Mouse (Mus musculus): ENCODE data around the gene Mpi. TPM values are rescaled to one million over a fixed set of nuclear protein-coding genes. Genes with fewer than 3 reads are reported as not detected.

Gene Mpi
- polyA plus RNA-seq, 1 experiment from 2014 or later: 44.5 TPM

GRCm38 (mm10) chr9:57494970-57495369, 57.6 kb downstream of the Mpi start:
- Histone ChIP-seq H3K4me2 (ENCODE audit: low read depth, low read length) (no peak overlapping the region), H3K36me3 (ENCODE audit: control insufficient read depth, insufficient read depth, low read length) (no peaks in the 10 kb centered on the region), H3K4me3 (ENCODE audit: low read depth, low read length) (no peak overlapping the region), H3K9me3 (ENCODE audit: control insufficient read depth, low read length) (no peaks in the 10 kb centered on the region), H3K9ac (ENCODE audit: low read depth, low read length) (no peak overlapping the region), H3K27me3 (replicated peaks; ENCODE audit: control insufficient read depth, insufficient read depth, low read length) (no peaks in the 10 kb centered on the region; the same call in 1 of the 2 replicates), H3K27ac (replicated peaks; ENCODE audit: low read depth, low read length) (no peak overlapping the region), H3K4me1 (ENCODE audit: control insufficient read depth, insufficient read depth, low read length) (no peaks in the 10 kb centered on the region)
- DNase-seq (ENCODE audit: low spot score) (no peak), ATAC-seq (ENCODE audit: low read depth) (no peak)

Other genes starting within 250 kb of the Mpi start
- 20.2 and 25.2 TPM in 2 replicates for gene Ppcdc, start 112.6 kb downstream of the Mpi start, polyA plus RNA-seq (2014; fragmentation: Nextera tagmentation; extraction: Ambion mirVana)
- gene Scamp5, start 84.7 kb downstream of the Mpi start, polyA plus RNA-seq (2014; fragmentation: Nextera tagmentation; extraction: Ambion mirVana): 10.9 and 14.5 TPM in 2 replicates
- gene Rpp25, start 48.7 kb downstream of the Mpi start, polyA plus RNA-seq (2014; fragmentation: Nextera tagmentation; extraction: Ambion mirVana): 0.86 and 1.4 TPM in 2 replicates
- 479 and 555 TPM in 2 replicates for gene Cox5a, start 31.5 kb downstream of the Mpi start, polyA plus RNA-seq (2014; fragmentation: Nextera tagmentation; extraction: Ambion mirVana)
- 21.1 and 24.2 TPM in 2 replicates for gene Fam219b, start 15.2 kb downstream of the Mpi start, polyA plus RNA-seq (2014; fragmentation: Nextera tagmentation; extraction: Ambion mirVana)
- 79.4 and 81.4 TPM in 2 replicates for gene Scamp2, start 8.2 kb upstream of the Mpi start, polyA plus RNA-seq (2014; fragmentation: Nextera tagmentation; extraction: Ambion mirVana)
- 9.4 and 11.4 TPM in 2 replicates for gene Ulk3, start 36.7 kb upstream of the Mpi start, polyA plus RNA-seq (2014; fragmentation: Nextera tagmentation; extraction: Ambion mirVana)
- gene Cplx3, start 53.5 kb upstream of the Mpi start, polyA plus RNA-seq (2014; fragmentation: Nextera tagmentation; extraction: Ambion mirVana): not detected in 2 replicates
- gene Lman1l, start 68.0 kb upstream of the Mpi start, polyA plus RNA-seq (2014; fragmentation: Nextera tagmentation; extraction: Ambion mirVana): not detected in 2 replicates
- gene Csk, start 100.9 kb upstream of the Mpi start, polyA plus RNA-seq (2014; fragmentation: Nextera tagmentation; extraction: Ambion mirVana): 25.7 and 26.6 TPM in 2 replicates
- gene Cyp1a2, start 130.9 kb upstream of the Mpi start, polyA plus RNA-seq (2014; fragmentation: Nextera tagmentation; extraction: Ambion mirVana): not detected in 2 replicates
- gene Cyp1a1, start 135.2 kb upstream of the Mpi start, polyA plus RNA-seq (2014; fragmentation: Nextera tagmentation; extraction: Ambion mirVana): 0.08 TPM in 1 of 2 replicates, not detected in the other
- 22.1 and 25.0 TPM in 2 replicates for gene Edc3, start 155.8 kb upstream of the Mpi start, polyA plus RNA-seq (2014; fragmentation: Nextera tagmentation; extraction: Ambion mirVana)
- gene Clk3, start 213.1 kb upstream of the Mpi start, polyA plus RNA-seq (2014; fragmentation: Nextera tagmentation; extraction: Ambion mirVana): 54.7 and 59.6 TPM in 2 replicates

Data from embryonic facial prominence, embryonic 14.5 days (tissue).